Mouse (Mus musculus) heart, embryonic 12.5 days (tissue): ENCODE measurements at regions not wholly inside any gene's neighbourhood (a gene's known extent, or its start where the extent isn't known, plus 50 kb on each side); places are given as distances from the start of the nearest gene placed in this dataset.

Experiments
- ATAC-seq: fragments of 200-750 bp; cut with Nextera tagmentation; 2 replicates; pipeline ENCODE4 v1.8.0; 2017; ENCODE audit warnings: moderate TSS enrichment, moderate library complexity; ENCODE audit not compliant: insufficient number of reproducible peaks, low FRiP score
- H3K27ac ChIP-seq: fragments of 300-500 bp; sonication (generic); 2 replicates; pipeline ENCODE4 v1.5.1; 2016; ENCODE audit warnings: mild to moderate bottlenecking, moderate library complexity; ENCODE audit not compliant: poor library complexity, severe bottlenecking
- H3K27me3 ChIP-seq: fragments of 300-500 bp; sonication (generic); replicated peaks from 2 replicates; pipeline ENCODE4 v1.6.1; 2016; ENCODE audit warnings: mild to moderate bottlenecking, moderate library complexity
- H3K36me3 ChIP-seq: fragments of 300-500 bp; sonication (generic); 2 replicates; pipeline ENCODE4 v1.6.1; 2016; ENCODE audit warnings: mild to moderate bottlenecking, moderate library complexity
- H3K4me1 ChIP-seq: fragments of 300-500 bp; sonication (generic); replicated peaks from 2 replicates; pipeline ENCODE4 v1.6.1; 2016; ENCODE audit warnings: mild to moderate bottlenecking
- H3K4me2 ChIP-seq: fragments of 300-500 bp; sonication (generic); 2 replicates; pipeline ENCODE4 v1.6.1; 2016; ENCODE audit warnings: mild to moderate bottlenecking, moderate library complexity
- H3K4me3 ChIP-seq: fragments of 300-500 bp; sonication (generic); 2 replicates; pipeline ENCODE4 v1.5.1; 2016; ENCODE audit warnings: mild to moderate bottlenecking
- H3K9ac ChIP-seq: fragments of 300-500 bp; sonication (generic); 2 replicates; pipeline ENCODE4 v1.6.1; 2016; ENCODE audit warnings: mild to moderate bottlenecking, moderate library complexity
- H3K9me3 ChIP-seq: fragments of 300-500 bp; sonication (generic); replicated peaks from 2 replicates; pipeline ENCODE4 v1.6.1; 2016; ENCODE audit warnings: mild to moderate bottlenecking, moderate library complexity
- WGBS: fragments of 180-500 bp; shearing (Covaris S2); methylation state at CpG from one replicate; pipeline ENCODE4 v1.1.7; 2016; 5-methylcytosine and 5-hydroxymethylcytosine counted together

- no peak overlapping the region for H3K4me2 ChIP-seq
- no peak overlapping the region for H3K9ac ChIP-seq
- 0 out of 2 replicates have a peak, but pooled peaks cover 3% of the 10 kb centered on the region for H3K4me1 ChIP-seq
- H3K4me3 ChIP-seq, result no peak overlapping the region
- H3K9me3 ChIP-seq, result no peaks in the 10 kb centered on the region
- no peaks in the 10 kb centered on the region for H3K36me3 ChIP-seq
- WGBS, result 66% methylated on average over 7 of the region's 7 CpGs
- no peaks in the 10 kb centered on the region for H3K27me3 ChIP-seq
- no peak overlapping the region for H3K27ac ChIP-seq
- ATAC-seq, result no peak
Measured at GRCm38 (mm10) chr4:105352342-105352741, 195.2 kb downstream of the Plpp3 start.

- H3K4me3 ChIP-seq, result no peak overlapping the region
- H3K36me3 ChIP-seq, result no peaks in the 10 kb centered on the region
- H3K4me2 ChIP-seq, result no peak overlapping the region
- H3K9ac ChIP-seq, result no peak overlapping the region
- no peak overlapping the region for H3K27ac ChIP-seq
- H3K9me3 ChIP-seq, result no peaks in the 10 kb centered on the region
- H3K4me1 ChIP-seq, result 0 out of 2 replicates have a peak, but pooled peaks cover 3% of the 10 kb centered on the region
- WGBS, result 76% methylated on average over 3 of the region's 3 CpGs
- H3K27me3 ChIP-seq, result no peaks in the 10 kb centered on the region
- no peak for ATAC-seq
Measured at GRCm38 (mm10) chr4:105352953-105353352, 195.8 kb downstream of the Plpp3 start.

GRCm38 (mm10) chr4:105354097-105354496, 196.9 kb downstream of the Plpp3 start:
- H3K9me3 ChIP-seq, result no peaks in the 10 kb centered on the region
- no peaks in the 10 kb centered on the region for H3K36me3 ChIP-seq
- WGBS, result 65% methylated on average over 8 of the region's 8 CpGs
- H3K4me1 ChIP-seq, result 0 out of 2 replicates have a peak, but pooled peaks cover 3% of the 10 kb centered on the region
- no peak overlapping the region for H3K4me2 ChIP-seq
- no peak overlapping the region for H3K9ac ChIP-seq
- H3K27me3 ChIP-seq, result no peaks in the 10 kb centered on the region
- H3K4me3 ChIP-seq, result no peak overlapping the region
- no peak overlapping the region for H3K27ac ChIP-seq
- ATAC-seq, result no peak

- Histone ChIP-seq H3K9me3 (no peaks in the 10 kb centered on the region), H3K36me3 (no peaks in the 10 kb centered on the region), H3K4me1 (0 out of 2 replicates have a peak, but pooled peaks cover 3% of the 10 kb centered on the region), H3K4me2 (no peak overlapping the region), H3K4me3 (no peak overlapping the region), H3K27me3 (no peaks in the 10 kb centered on the region), H3K9ac (no peak overlapping the region), H3K27ac (no peak overlapping the region)
- no peak for ATAC-seq
- WGBS, result 54% methylated on average over 3 of the region's 3 CpGs
Measured at GRCm38 (mm10) chr4:105356616-105357015, 199.5 kb downstream of the Plpp3 start.

GRCm38 (mm10) chr4:105358725-105359124, 201.6 kb downstream of the Plpp3 start:
- 0 out of 2 replicates have a peak, but pooled peaks cover 7% of the 10 kb centered on the region for H3K4me1 ChIP-seq
- H3K27ac ChIP-seq, result no peak overlapping the region
- no peaks in the 10 kb centered on the region for H3K36me3 ChIP-seq
- H3K27me3 ChIP-seq, result no peaks in the 10 kb centered on the region
- no peak overlapping the region for H3K4me2 ChIP-seq
- WGBS, result 62% methylated on average over 2 of the region's 2 CpGs
- no peak overlapping the region for H3K9ac ChIP-seq
- no peak overlapping the region for H3K4me3 ChIP-seq
- no peak for ATAC-seq
- no peaks in the 10 kb centered on the region for H3K9me3 ChIP-seq

- ATAC-seq, result no peak
- Histone ChIP-seq H3K4me1 (peaks cover 13% of the 10 kb centered on the region), H3K4me2 (no peak overlapping the region), H3K27me3 (no peaks in the 10 kb centered on the region), H3K36me3 (no peaks in the 10 kb centered on the region), H3K9ac (no peak overlapping the region), H3K27ac (no peak overlapping the region; the same call in 1 of the 2 replicates), H3K4me3 (no peak overlapping the region), H3K9me3 (no peaks in the 10 kb centered on the region)
- 37% methylated on average over 6 of the region's 6 CpGs for WGBS
Measured at GRCm38 (mm10) chr4:105364496-105364895, 207.3 kb downstream of the Plpp3 start.

- no peak overlapping the region for H3K4me2 ChIP-seq
- no peak overlapping the region for H3K4me3 ChIP-seq
- 78% methylated on average over 5 of the region's 5 CpGs for WGBS
- no peaks in the 10 kb centered on the region for H3K36me3 ChIP-seq
- no peaks in the 10 kb centered on the region for H3K9me3 ChIP-seq
- H3K27me3 ChIP-seq, result no peaks in the 10 kb centered on the region
- no peak overlapping the region for H3K27ac ChIP-seq
- H3K9ac ChIP-seq, result no peak overlapping the region
- no peak for ATAC-seq
- peaks cover 13% of the 10 kb centered on the region for H3K4me1 ChIP-seq
Measured at GRCm38 (mm10) chr4:105365076-105365475, 207.9 kb downstream of the Plpp3 start.

GRCm38 (mm10) chr4:105376591-105376990, 219.4 kb downstream of the Plpp3 start:
- H3K27me3 ChIP-seq, result no peaks in the 10 kb centered on the region
- no peaks in the 10 kb centered on the region for H3K36me3 ChIP-seq
- 28% methylated on average over 5 of the region's 5 CpGs for WGBS
- peaks cover 22% of the 10 kb centered on the region for H3K4me1 ChIP-seq
- H3K4me2 ChIP-seq, result no peak overlapping the region
- H3K9me3 ChIP-seq, result no peaks in the 10 kb centered on the region; the same call in 1 of the 2 replicates
- H3K27ac ChIP-seq, result no peak overlapping the region
- H3K4me3 ChIP-seq, result no peak overlapping the region
- H3K9ac ChIP-seq, result no peak overlapping the region
- ATAC-seq, result no peak

- H3K27me3 ChIP-seq, result no peaks in the 10 kb centered on the region
- H3K27ac ChIP-seq, result no peak overlapping the region
- H3K4me1 ChIP-seq, result peaks cover 22% of the 10 kb centered on the region
- ATAC-seq, result 0 out of 2 replicates have a peak, but pooled peaks have one; percentile 59
- no peak overlapping the region for H3K4me3 ChIP-seq
- no peak overlapping the region for H3K4me2 ChIP-seq
- WGBS, result 57% methylated on average over 11 of the region's 11 CpGs
- no peak overlapping the region for H3K9ac ChIP-seq
- H3K9me3 ChIP-seq, result no peaks in the 10 kb centered on the region; the same call in 1 of the 2 replicates
- H3K36me3 ChIP-seq, result no peaks in the 10 kb centered on the region
Measured at GRCm38 (mm10) chr4:105377469-105378187, 220.5 kb downstream of the Plpp3 start.

- Histone ChIP-seq H3K27me3 (no peaks in the 10 kb centered on the region), H3K27ac (no peak overlapping the region), H3K4me3 (no peak overlapping the region), H3K9ac (no peak overlapping the region), H3K36me3 (no peaks in the 10 kb centered on the region), H3K4me2 (no peak overlapping the region), H3K4me1 (peaks cover 4% of the 10 kb centered on the region; the same call in 1 of the 2 replicates), H3K9me3 (0 out of 2 replicates have a peak, but pooled peaks cover 2% of the 10 kb centered on the region)
- ATAC-seq, result no peak
- 74% methylated on average over 3 of the region's 3 CpGs for WGBS
Measured at GRCm38 (mm10) chr4:105384826-105385225, 227.7 kb downstream of the Plpp3 start.

- ATAC-seq, result no peak
- Histone ChIP-seq H3K9me3 (0 out of 2 replicates have a peak, but pooled peaks cover 2% of the 10 kb centered on the region), H3K27me3 (no peaks in the 10 kb centered on the region), H3K4me3 (no peak overlapping the region), H3K9ac (no peak overlapping the region), H3K4me2 (no peak overlapping the region), H3K4me1 (peaks cover 9% of the 10 kb centered on the region; the same call in 1 of the 2 replicates), H3K27ac (no peak overlapping the region), H3K36me3 (no peaks in the 10 kb centered on the region)
- WGBS, result 80% methylated on average over 5 of the region's 5 CpGs
Measured at GRCm38 (mm10) chr4:105385481-105385880, 228.3 kb downstream of the Plpp3 start.
